Mouse (Mus musculus) bone marrow, adult 2 months (tissue): ENCODE results near the gene Llgl2. TPM values are rescaled to one million over a fixed set of nuclear protein-coding genes. Genes with fewer than 3 reads are reported as not detected.

Experiments used
- H3K27ac ChIP-seq: fragments of 200-500 bp; 2 replicates; pipeline ENCODE4 v1.5.1; 2012; ENCODE audit warnings: low read depth, mild to moderate bottlenecking, control low read depth, inconsistent platforms, low read length; ENCODE audit not compliant: control insufficient read depth, poor library complexity, insufficient read depth
- H3K4me1 ChIP-seq: fragments of 200-500 bp; 2 replicates; pipeline ENCODE4 v1.6.1; 2011; ENCODE audit warnings: low read length; ENCODE audit not compliant: control insufficient read depth, insufficient read depth
- H3K4me3 ChIP-seq: fragments of 200-500 bp; replicated peaks from 2 replicates; pipeline ENCODE3; 2011; ENCODE audit warnings: mild to moderate bottlenecking, low read depth, low read length, control low read depth; ENCODE audit not compliant: control insufficient read depth
- CTCF ChIP-seq: fragments of 200-500 bp; IDR thresholded peaks from 2 replicates; pipeline ENCODE4 v1.5.1; 2011; ENCODE audit warnings: low read length, control low read depth; ENCODE audit not compliant: control insufficient read depth, insufficient read depth
- POLR2A ChIP-seq: fragments of 200-500 bp; IDR thresholded peaks from 2 replicates; pipeline ENCODE4 v1.6.1; 2011; ENCODE audit warnings: low read depth, mild to moderate bottlenecking, control low read depth, low read length, borderline replicate concordance; ENCODE audit not compliant: control insufficient read depth
- WGBS: fragments of 180-500 bp; shearing (Covaris S2); methylation state at CpG from one replicate; pipeline ENCODE4 v1.1.7; 2018; 5-methylcytosine and 5-hydroxymethylcytosine counted together
- polyA plus RNA-seq: library from polyadenylated mRNA; stranded (reverse); fragments of >200 nt; gene quantifications from 2 replicates; pipeline ENCODE4 v1.2.4, GENCODE M21; 2011; ENCODE audit warnings: low replicate concordance; ENCODE audit not compliant: missing spikeins, insufficient read depth, insufficient read length

Llgl2 gene
- polyA plus RNA-seq, 1 experiment = 13.7 TPM

GRCm38 (mm10) chr11:115898886-115899285, 75.0 kb downstream of the Llgl2 start:
- Histone ChIP-seq H3K4me1 (peaks cover 16% of the 10 kb centered on the region), H3K4me3 (no peak overlapping the region), H3K27ac (peak overlapping the region; percentile 36)
- TF ChIP-seq CTCF (peak; percentile 90), POLR2A (no peak)
- WGBS = 7% methylated on average over 4 of the region's 4 CpGs

- peaks cover 20% of the 10 kb centered on the region for H3K4me1 ChIP-seq
- peak within 1 kb of the TSS; percentile 96 for H3K27ac ChIP-seq
- TF ChIP-seq POLR2A (peak; percentile 61; the same call in 1 of the 2 replicates), CTCF (no peak)
- H3K4me3 ChIP-seq = peak within 1 kb of the TSS; percentile 70
- 13% methylated on average over 16 of the region's 16 CpGs for WGBS
Measured at GRCm38 (mm10) chr11:115899486-115900266, 75.8 kb downstream of the Llgl2 start, which contains the start of gene Smim5. Gene Smim5, plus strand, starts transcription at chr11:115899966.

GRCm38 (mm10) chr11:115900561-115901337, 76.9 kb downstream of the Llgl2 start:
- Histone ChIP-seq H3K4me1 (peaks cover 20% of the 10 kb centered on the region), H3K27ac (peak overlapping the region; percentile 96), H3K4me3 (peak overlapping the region; percentile 70)
- TF ChIP-seq CTCF (no peak), POLR2A (no peak)
- WGBS = 44% methylated on average over 8 of the region's 8 CpGs

GRCm38 (mm10) chr11:115901338-115902161, 77.7 kb downstream of the Llgl2 start:
- H3K27ac ChIP-seq = peak overlapping the region; percentile 96
- WGBS = 20% methylated on average over 9 of the region's 9 CpGs
- H3K4me1 ChIP-seq = peaks cover 20% of the 10 kb centered on the region
- TF ChIP-seq CTCF (0 out of 2 replicates have a peak, but pooled peaks have one; percentile 13), POLR2A (peak; percentile 34; the same call in 1 of the 2 replicates)
- peak overlapping the region; percentile 70 for H3K4me3 ChIP-seq

GRCm38 (mm10) chr11:115902177-115902576, 78.3 kb downstream of the Llgl2 start:
- WGBS = 28% methylated on average over 5 of the region's 5 CpGs
- Histone ChIP-seq H3K4me1 (peaks cover 20% of the 10 kb centered on the region), H3K27ac (peak overlapping the region; percentile 96), H3K4me3 (peak overlapping the region; percentile 39)
- TF ChIP-seq POLR2A = no peak
- TF ChIP-seq CTCF = no peak

- Histone ChIP-seq H3K27ac (peak overlapping the region; percentile 96), H3K4me1 (peaks cover 20% of the 10 kb centered on the region), H3K4me3 (peak overlapping the region; percentile 39)
- TF ChIP-seq CTCF (no peak), POLR2A (peak; percentile 24; the same call in 1 of the 2 replicates)
- WGBS = 5% methylated on average over 1 of the region's 1 CpGs
Measured at GRCm38 (mm10) chr11:115902831-115903230, 79.0 kb downstream of the Llgl2 start.

- H3K4me3 ChIP-seq = no peak overlapping the region
Measured at GRCm38 (mm10) chr11:115903384-115904230, 79.8 kb downstream of the Llgl2 start.

More at GRCm38 (mm10) chr11:115903384-115904230, 79.8 kb downstream of the Llgl2 start:
- TF ChIP-seq POLR2A = peak; percentile 16; the same call in 1 of the 2 replicates
- TF ChIP-seq CTCF = no peak
- Histone ChIP-seq H3K27ac (peak overlapping the region; percentile 96), H3K4me1 (peaks cover 18% of the 10 kb centered on the region; the same call in 1 of the 2 replicates)
- 23% methylated on average over 11 of the region's 11 CpGs for WGBS
